Mouse (Mus musculus): ENCODE data around the gene C2cd4d. TPM values are rescaled to one million over a fixed set of nuclear protein-coding genes. Genes with fewer than 3 reads are reported as not detected.

Gene C2cd4d
- polyA plus RNA-seq, 1 experiment from 2014 or later: 1.1 TPM

Other genes starting within 250 kb of the C2cd4d start
- gene Gm10696, start 184.2 kb upstream of the C2cd4d start, polyA plus RNA-seq (2015; fragmentation: Nextera tagmentation; extraction: Ambion mirVana): not detected in 2 replicates
- gene Gm5286, start 165.7 kb upstream of the C2cd4d start, polyA plus RNA-seq (2015; fragmentation: Nextera tagmentation; extraction: Ambion mirVana): not detected in 2 replicates
- not detected in 2 replicates for gene Gm4778, start 98.4 kb upstream of the C2cd4d start, polyA plus RNA-seq (2015; fragmentation: Nextera tagmentation; extraction: Ambion mirVana)
- gene Them4, start 52.3 kb upstream of the C2cd4d start, polyA plus RNA-seq (2015; fragmentation: Nextera tagmentation; extraction: Ambion mirVana): 10.3 and 10.6 TPM in 2 replicates
- gene Them5, start 20.3 kb upstream of the C2cd4d start, polyA plus RNA-seq (2015; fragmentation: Nextera tagmentation; extraction: Ambion mirVana): 0.25 and 0.35 TPM in 2 replicates
- gene Rorc, start 10.4 kb downstream of the C2cd4d start, polyA plus RNA-seq (2015; fragmentation: Nextera tagmentation; extraction: Ambion mirVana): 6.1 and 6.8 TPM in 2 replicates
- gene Lingo4, start 36.1 kb downstream of the C2cd4d start, polyA plus RNA-seq (2015; fragmentation: Nextera tagmentation; extraction: Ambion mirVana): 0.25 and 0.26 TPM in 2 replicates
- gene Tdrkh, start 50.8 kb downstream of the C2cd4d start, polyA plus RNA-seq (2015; fragmentation: Nextera tagmentation; extraction: Ambion mirVana): 11.7 and 11.8 TPM in 2 replicates
- 59.5 and 62.6 TPM in 2 replicates for gene Mrpl9, start 80.9 kb downstream of the C2cd4d start, polyA plus RNA-seq (2015; fragmentation: Nextera tagmentation; extraction: Ambion mirVana)
- 0.42 and 0.49 TPM in 2 replicates for gene Oaz3, start 81.5 kb downstream of the C2cd4d start, polyA plus RNA-seq (2015; fragmentation: Nextera tagmentation; extraction: Ambion mirVana)
- 2.3 and 4.6 TPM in 2 replicates for gene Celf3, start 115.9 kb downstream of the C2cd4d start, polyA plus RNA-seq (2015; fragmentation: Nextera tagmentation; extraction: Ambion mirVana)
- gene Riiad1, start 117.9 kb downstream of the C2cd4d start, polyA plus RNA-seq (2015; fragmentation: Nextera tagmentation; extraction: Ambion mirVana): 7.8 and 8.4 TPM in 2 replicates
- gene Snx27, start 220.3 kb downstream of the C2cd4d start, polyA plus RNA-seq (2015; fragmentation: Nextera tagmentation; extraction: Ambion mirVana): 46.5 and 48.5 TPM in 2 replicates